Mouse (Mus musculus): ENCODE data around the gene Spata25. TPM values are rescaled to one million over a fixed set of nuclear protein-coding genes. Genes with fewer than 3 reads are reported as not detected.
A peak's percentile ranks its signal among the peaks of the same experiment; 100 is the strongest.
"Not testable (repeated sequence)": the region's sequence is repeated elsewhere in the genome, so short reads cannot be mapped to it uniquely, and the experiment has no call there.

Gene Spata25
- total RNA-seq, 2 experiments from 2014 or later, result 0.68 TPM

DNA sequence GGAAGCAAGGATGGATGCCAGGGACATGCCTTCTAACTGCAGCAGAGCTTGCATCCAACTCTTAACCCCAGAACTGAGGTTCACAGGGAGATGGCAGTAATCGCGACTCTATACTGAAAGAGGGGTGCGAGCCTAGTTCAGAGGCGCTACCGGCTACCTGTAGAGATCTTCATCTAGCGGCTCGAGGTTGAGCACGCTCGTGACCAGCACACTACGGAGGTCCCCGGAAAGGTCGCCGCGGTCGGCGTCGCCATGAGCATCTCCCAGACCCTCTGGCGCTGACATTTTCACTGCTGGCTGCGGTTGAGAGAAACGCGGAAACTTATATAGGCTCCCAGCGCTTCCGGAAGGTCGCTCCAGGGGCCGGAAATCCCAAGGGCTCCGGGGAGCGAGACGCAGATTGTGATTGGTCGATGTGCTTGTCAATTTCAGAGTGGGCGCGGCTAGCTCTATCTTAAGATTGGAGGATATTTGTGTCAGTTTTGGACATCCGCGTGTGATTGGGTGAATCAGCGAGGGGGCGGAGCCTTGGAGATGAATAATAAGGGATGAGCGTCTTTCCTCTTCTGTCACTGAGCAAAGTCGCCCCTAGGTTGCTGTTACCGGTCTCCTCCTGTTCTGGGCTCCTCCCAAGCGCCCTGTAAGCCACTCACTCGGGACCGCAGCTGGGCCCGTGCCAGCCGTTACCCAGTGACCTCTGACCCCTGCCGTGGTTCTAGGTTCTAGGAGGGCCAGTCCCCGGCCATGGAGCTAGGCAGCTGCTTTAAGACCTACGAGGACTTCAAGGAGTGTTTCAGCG, 23.6 kb downstream of the Spata25 start, which contains the start of the genes Acot8 and Zswim3:
Gene Acot8, minus strand, starts transcription at position 350 of the 799 bp plus-strand sequence.
Gene Zswim3, plus strand, starts transcription at position 566 of the 799 bp plus-strand sequence.
- peak; percentile 93 for DNase-seq

DNA sequence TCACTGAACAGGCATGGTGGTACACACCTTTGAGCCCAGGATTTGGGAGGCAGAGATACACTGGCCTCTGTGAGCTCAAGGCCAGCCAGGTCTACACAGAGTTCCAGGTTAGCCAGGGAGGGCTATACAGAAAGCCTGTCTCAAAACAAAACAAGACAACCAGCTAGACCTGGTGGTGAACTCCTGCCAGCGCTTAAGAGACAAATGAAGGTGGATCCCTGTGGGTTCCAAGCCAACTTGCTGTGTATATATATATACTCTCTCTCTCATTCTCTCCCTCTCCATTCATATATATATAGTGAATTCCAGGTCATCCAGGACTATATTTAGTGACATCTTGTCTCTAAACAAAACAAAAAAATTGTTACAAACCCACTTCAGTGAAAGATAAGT, 24.4 kb downstream of the Spata25 start:
- DNase-seq, result no peak

DNA sequence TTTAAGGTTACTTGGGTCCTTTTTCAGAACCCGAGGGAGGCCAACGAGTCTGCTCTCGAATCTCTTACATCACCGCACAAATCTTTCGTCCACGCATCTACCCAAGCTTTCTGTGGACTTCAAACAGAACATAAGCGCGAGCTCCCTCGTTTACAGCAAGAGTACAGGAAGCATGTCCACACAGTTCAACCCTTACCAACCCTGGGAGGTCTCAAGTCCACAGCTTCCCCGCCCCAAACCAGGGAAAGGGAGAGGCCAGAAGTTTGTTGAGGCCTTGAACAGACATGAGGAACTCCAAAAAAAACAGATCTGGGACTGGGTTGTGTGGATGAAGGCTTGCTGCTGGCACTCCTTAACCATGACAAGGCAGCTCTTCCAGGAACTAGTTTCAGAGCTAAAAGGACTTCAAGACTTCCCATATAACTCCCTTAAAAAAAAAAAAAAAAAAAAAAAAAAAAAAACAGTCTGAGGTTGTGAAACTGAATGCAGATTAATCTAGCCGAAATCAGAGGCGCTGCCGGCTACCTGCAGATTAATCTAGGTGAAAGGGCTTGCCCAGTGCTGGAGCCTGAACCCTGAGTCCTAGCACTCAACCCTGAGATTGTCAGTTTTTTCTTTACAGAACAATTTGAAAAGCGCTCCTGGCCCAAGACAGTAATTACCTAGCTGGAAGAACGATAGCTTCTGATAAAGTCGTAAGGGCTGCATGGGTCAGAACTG, 25.0 kb downstream of the Spata25 start:
- DNase-seq, result no peak

DNA sequence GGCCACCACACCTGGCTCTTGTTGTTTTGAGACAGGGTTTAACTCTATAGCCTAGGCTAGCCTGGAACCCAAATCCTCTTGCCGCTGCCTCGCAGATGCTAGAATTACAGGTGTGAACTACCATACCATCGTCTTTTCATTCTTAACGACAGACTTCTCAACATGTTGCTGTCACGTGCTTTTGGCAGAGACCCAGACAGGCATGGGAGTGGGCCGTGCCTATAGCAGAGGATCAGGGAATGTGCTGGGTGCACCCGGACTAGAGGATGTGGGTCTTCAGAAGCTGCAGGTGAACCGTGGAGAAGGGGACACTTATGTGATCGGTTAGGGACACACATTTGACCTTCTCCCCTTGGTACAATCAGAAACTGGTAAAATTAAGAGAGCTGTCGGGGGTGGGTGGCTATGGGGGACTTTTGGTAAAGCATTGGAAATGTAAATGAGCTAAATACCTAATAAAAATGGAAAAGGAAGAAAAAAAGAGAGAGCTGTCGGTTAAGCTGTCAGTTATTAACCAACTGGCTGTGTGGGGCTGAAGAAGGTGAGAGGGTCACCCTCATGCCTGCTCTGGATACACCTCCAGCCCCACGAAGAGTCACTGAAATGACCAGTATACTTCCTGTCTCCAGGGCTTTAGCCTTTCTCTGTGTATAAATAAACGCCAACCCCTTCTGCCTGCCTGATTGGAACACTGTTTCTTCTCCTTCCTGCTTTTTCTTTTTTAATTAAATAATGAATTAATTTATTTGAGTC, 27.9 kb downstream of the Spata25 start:
- DNase-seq, result no peak

DNA sequence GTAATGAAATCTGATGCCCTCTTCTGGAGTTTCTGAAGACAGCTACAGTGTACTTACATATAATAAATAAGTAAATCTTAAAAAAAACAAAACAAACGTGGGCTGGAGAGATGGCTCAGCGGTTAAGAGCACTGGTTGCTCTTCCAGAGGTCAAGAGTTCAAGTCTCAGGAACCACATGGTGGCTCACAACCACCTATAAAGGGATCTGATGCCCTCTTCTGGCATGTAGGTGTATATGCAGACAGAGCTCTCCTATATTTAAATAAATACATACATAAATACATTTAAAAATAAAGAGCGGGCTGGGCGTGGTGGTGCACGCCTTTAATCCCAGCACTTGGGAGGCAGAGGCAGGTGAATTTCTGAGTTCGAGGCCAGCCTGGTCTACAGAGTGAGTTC, 29.8 kb downstream of the Spata25 start:
- DNase-seq, result not testable (repeated sequence)

DNA sequence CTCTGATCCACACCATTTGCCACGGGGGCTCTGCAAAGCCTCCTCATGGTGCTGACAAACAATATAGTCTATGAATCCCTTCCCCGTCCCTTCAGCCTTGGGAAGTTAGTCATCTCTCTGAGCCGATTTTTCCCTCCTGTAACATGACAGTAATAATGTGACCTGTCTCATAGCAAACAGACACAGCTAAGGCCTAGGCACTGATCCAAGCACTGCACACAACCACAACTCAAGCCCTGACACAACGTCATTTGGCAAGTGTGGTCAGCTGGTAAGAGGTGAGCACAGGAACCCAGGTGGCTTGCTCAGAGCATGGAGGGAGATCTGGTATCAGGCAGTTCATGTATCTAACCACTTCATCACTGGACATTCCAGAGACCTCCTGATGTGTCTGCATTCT, 32.5 kb downstream of the Spata25 start:
- DNase-seq, result no peak

DNA sequence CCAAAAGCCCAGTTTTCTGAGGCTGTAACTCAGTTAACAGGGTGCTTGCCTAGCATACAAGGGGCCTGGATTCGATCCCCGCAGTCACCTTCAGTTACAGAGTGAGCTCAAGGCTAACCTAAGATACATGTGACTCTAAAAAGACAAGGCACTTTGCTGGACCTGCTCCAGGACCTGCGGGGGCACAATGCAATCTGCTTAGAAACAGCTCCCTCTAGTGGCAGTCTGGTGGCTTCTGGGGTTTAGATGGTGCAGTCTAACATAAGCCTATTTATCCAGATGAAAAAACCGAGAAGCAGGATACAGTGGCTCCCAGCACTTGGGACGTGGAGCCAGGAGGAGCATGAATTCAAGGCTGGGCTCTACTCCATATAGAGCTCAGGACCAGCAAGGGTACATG, 34.0 kb downstream of the Spata25 start:
- peak; percentile 88 for DNase-seq

DNA sequence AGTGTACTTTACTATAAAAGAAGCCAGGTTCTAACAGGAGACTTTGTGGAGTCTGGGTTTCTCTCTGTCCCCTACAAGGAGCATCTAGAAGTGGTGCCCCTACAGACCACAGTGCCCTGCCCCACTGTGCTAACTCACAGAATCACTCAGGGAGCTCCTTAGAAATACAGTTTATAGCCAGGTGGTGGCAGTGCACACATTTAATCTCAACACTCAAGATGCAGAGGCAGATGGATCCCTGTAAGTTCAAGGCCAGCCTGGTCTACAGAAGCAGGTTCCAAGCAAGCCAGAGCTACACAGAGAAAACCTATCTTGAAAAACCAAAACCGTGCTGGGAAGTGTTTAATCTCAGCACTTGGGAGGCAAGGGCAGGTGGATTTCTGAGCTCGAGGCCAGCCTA, 34.6 kb downstream of the Spata25 start:
- no peak for DNase-seq

DNA sequence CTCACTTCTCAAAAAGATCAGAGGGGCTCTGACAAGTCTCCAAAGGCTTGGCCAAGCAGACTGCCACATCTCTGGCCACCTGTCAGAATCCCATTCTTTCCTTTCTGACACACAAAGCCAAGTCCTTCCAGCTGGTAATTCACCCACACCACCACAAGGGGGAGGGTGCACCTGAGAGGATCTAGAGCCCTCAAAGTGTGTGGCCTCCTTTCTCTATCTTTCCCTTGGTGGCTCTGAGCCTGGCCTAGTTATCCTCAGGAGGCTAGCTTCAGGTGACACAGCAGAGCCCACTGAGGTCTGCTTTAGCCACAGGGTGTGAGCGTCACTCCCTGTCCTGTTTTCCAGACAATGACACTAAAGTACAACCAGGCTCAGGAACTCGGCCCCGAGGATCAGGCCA, 35.1 kb downstream of the Spata25 start:
- DNase-seq, result peak; percentile 59

DNA sequence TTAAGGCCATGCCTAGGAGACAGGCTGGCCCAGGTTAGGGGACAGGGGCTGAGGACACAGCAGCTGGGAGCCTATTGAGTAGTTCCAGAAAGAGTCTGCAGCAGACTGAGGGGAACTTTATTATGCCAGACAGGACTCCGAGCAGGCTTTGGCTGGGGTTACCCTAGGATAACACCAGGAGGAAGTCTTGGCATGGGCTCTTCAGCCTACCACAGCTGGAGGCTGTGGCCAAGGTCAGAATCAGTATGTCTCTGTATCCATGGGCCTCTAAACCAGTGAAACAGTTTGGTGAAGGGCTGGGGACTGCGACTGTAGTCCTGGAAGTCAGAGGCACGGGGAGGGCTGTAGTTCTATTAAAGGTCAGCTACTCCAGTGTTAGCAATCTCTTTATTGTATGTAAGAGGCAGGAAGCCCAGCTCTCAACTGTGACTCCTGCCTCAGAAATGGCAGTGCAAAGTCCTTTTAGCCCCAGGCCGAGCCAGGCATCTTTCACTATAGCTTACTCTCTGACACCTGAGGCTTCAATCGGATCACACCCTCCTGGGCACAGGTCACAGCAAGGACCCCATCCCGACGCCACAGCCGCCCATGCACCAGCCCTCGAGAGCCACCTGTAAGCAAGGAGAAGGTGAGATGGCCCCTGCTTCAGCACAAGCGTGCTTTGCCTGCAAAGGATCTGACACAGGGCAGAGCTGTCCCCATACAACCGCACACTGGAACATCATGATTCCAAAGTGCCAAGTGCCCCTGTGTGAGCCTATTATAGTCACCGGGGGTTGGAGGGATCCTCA, 35.7 kb downstream of the Spata25 start:
- DNase-seq, result no peak

DNA sequence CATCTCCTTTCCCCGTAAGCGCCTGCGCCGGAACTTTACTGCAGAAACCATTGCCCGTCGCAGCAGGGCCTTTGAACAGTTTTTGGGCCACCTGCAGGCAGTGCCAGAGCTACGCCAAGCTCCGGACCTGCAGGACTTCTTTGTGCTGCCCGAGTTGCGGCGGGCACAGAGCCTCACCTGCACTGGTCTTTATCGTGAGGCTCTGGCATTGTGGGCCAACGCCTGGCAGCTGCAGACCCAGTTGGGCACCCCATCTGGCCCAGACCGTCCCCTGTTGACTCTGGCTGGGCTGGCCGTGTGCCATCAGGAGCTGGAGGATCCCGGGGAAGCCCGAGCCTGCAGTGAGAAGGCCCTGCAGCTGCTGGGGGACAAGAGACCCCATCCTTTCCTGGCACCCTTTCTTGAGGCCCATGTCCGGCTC, 36.5 kb downstream of the Spata25 start:
- no peak for DNase-seq

DNA sequence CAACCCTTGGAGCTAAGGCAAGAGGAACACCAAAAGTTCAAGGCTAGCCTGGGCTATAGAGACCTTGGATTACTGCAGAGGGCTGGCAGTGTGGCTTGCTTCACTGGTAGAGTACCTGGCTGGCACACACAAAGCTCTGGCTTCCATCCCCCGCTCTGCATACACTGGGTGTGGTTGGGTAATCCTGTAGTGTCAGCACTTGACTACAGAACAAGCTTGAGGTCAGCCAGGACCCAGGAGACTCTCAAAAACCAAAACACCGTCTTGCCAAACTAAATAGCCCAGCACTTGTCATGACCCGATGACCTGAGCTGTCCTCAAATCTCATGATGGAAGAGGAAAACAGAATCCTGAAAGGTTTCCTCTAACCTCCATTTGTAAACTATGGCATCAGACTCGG, 37.9 kb downstream of the Spata25 start:
- DNase-seq, result no peak

DNA sequence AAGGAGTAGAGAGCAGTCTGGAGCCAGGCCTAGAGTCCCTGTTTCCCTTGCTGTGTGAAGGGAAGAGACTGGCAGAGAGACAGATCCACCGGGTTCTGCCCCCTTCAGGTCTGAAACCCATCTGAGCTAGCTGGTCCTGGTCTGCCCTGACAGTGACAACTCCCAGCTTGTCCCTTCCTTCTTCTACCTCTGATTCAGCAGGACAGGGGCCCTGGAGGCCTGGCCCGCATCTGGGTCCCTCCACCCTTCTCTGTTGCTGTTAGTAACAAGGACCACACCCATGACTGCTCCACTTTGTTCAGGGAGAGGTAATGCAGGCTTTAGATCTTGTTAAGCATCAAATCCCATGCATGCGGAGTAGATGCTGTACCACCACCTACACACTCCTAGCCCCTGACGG, 39.9 kb downstream of the Spata25 start:
- DNase-seq, result no peak

DNA sequence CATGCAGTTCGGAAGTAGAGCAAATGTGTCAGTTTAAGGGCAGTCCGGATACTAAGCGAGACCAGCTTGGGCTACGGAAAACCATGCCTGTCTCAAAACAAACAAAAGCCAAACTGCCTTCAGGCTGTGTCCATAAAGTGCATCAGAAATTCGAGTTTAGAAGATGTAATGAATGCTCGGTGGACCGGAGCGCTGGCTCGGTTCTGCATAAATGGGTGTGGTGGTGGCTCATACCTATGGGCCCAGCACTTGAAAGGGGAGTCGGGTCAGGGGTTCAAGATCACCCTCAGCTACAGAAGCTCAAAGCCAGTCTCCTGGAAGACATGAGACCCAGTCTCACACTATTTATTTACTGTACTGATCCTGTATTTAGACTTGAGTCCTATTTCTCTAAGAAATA, 40.6 kb downstream of the Spata25 start:
- DNase-seq, result no peak

DNA sequence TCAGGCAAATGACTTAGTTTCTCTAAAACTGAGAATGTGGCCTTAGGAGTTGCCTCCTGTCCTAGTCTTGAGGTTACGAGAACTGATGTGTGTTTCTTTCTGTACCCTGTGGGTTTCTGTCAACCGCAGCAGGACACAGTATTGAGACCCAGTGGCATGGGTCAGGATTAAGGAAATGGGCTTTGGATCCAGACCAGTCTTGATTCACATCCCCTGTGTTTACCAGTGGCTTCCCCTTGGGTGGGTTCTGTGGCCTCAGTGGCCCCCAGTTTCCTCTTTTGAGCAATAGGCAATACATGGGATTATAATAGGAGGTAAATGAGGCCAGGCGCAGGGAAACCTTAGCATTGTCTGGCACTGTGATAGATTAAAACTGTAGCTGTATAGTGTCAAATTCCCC, 41.3 kb downstream of the Spata25 start:
- no peak for DNase-seq

DNA sequence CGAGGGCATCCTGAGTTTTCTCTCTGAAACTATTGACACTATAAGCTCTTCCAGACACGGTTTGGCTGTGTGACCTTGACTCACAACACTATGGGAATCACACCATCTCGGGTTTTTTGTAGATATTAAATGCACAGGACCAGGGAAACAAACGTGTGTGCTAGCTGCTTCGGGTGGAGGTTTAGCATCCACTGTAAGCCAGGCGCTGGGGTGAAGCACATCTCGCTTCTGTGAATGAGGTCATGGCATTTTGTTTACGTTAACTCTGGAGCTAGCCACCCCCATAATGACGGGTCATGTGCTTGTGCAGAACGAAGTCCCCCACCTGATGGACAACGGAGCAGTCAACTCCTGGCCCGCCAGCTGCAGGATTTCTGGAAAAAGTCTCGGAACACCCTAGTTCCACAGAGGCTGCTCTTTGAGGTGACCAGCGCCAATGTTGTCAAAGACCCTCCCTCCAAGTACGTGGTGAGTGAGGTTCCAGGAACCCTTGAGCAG, 41.9 kb downstream of the Spata25 start:
- DNase-seq, result no peak

DNA sequence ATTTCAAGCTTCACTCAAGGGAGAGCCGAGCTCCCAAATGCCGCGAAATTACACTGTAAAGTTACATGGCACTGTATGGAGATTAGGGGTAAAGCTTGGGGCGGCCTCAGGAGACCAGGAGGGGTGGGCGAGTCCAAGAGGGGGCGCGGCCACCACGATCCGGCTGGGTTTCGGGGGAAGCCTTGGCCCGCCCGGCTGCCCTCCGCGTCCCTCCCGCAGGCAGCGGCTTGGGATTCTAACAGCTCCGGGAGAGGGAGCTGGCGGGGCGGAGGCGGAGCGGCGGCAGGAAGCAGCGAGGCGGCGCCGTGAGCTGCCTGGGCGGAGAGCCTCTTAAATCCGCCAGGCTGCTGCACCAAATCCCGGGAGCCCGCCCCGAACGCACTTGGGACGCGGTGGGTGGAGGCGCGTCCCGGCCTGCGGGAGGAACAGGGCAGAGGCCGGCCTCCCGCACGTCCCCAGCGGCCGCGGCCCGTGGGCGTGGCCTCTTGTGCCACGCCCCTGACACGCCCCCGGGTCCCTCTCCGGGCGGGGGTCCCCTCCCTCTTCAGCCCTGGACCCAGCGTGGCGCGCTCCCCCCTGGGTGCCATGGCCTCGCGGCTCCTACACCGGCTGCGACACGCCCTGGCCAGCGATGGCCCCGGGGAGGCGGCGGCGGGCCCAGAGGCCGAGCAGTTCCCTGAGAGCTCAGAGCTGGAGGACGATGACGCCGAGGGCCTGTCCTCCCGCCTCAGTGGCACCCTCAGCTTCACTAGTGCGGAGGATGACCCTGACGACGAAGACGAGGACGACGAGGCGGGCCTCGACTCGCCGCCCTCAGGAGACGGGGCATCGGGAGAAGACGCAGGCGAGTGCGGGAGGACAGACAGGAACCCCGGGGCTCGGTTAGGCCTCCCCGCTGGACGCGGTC, 42.6 kb downstream of the Spata25 start, which contains the start of gene Snx21:
Gene Snx21, plus strand, starts transcription at position 343 of the 907 bp plus-strand sequence.
- DNase-seq, result peak; percentile 85

DNA sequence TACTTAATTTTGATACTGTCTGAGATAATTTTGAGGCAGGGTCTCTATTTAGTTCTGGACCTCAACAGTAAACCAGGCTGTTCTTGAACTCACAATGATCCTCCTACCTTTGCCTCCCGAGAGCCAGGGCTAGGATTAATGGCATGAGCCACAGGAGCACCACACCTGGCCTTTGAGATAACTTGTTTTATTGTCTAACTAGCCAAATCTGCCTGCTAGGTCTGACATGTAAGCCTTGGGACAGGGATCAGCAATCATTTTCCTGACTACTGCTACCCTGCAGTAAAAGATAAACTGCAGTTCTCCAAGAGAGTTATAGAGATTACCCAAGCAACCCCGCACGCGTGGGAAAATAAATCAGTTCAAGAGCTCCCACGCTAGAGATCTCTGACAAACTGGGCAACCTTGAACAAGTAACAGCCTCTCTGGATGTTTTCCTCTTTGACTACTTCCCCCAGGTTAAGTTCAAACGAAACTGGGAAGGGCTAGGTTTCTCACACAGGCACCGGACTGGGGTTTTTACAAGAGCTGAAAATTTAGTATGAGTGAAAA, 43.4 kb downstream of the Spata25 start:
- DNase-seq, result no peak

DNA sequence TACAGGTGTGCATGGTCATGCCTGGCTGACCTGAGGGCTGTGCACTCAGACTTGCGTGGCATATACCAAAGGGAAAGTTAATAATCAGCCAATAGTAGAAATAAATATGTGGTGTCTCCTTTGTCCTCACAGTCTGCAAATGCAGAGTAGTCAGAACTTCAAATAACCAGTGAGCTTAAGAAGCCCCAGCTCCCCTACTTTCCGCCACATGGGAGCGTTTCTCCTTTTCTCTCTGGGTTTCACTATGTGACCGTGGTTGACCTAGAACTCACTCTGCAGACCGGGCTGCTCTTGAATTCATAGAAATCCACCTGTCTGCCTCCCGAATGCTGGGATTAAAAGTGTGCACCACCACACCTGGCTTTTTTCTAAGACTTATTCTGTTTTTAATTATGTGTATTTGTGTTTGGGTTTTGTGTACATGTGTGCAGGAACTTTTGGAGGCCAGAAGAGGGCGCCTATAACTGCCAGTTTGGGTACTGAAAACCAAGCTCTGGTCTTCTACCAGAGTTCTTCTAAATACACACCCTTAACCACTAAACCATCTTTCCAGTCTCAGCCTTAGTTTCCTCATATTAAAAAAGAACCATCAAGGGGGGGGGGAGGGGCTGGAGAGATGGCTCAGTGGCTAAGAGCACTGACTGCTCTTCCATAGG, 44.3 kb downstream of the Spata25 start:
- DNase-seq, result no peak

DNA sequence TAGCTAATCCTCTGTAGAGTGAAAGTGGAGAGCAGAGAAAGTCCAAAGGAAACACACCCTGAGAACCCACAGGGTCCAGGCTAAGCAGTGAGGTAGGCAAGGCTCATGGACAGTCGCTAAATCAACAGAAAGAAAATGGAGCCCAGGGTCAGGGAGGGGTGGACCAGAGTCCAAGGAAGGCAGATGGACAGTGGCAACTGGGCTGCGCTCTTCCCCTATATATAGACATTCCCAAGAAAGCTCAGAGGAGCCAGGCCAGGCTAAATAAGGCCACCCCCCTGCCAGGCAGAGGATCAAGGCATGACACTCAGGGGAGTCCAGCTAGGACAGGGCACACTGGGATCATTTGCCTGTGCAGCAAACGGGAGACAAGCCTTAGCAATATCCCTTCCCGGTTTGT, 46.5 kb downstream of the Spata25 start:
- peak; percentile 52 for DNase-seq
